Mouse (Mus musculus): ENCODE measurements around the gene Abhd16b. TPM values are rescaled to one million over a fixed set of nuclear protein-coding genes. Genes with fewer than 3 reads are reported as not detected.

Gene Abhd16b
- polyA plus RNA-seq, 1 experiment from 2014 or later = not detected

DNA sequence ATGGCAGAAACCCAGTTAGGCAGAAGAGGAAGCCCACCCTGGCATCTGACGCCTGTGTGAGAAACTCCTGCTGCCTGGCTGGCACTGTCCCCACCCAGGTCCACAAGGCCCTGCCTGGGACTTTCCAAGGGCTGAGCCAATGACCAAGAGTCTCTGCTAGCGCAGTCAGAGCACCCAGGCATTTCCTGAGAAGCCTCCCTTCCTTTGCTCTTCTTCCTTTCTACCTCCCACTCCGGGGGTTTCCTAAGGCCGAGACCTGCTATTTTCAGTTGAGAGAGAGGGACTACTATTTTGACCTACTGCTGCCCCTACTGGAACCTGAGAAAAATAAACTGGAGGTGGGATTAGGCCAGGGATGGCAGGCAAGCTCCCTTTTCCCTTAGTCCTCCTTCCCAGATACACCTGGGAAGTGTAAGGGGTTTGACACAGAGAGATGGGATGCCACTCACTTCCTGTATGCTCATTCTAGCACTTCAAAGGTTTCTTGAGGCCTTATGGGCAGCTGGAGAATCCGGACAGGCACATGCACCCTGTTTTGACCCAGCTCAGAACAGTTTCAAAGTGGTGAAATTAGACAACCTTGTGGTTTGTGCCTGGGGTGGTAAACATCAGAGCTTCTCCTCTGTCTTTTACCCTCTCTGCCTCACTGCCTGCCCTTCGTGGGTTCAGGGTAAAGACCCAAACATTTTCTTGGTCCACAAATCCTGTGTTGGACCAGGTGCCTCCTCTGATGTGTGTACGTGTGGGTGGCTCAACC is 9.3 kb upstream of the Abhd16b start:
- DNase-seq (ENCODE audit: low spot score) (peak; percentile 14), ATAC-seq (ENCODE audit: insufficient read depth, low FRiP score, low TSS enrichment) (no peak)
- WGBS = 41% methylated on average over 7 of the region's 7 CpGs
- H3K9ac ChIP-seq (ENCODE audit: low read length) = 0 out of 2 replicates have a peak overlapping the region, but pooled peaks have one; percentile 29
- no peaks in the 10 kb centered on the region for H3K36me3 ChIP-seq (ENCODE audit: control insufficient read depth, insufficient read depth, low read length)
- H3K4me3 ChIP-seq (ENCODE audit: low read depth, low read length) = no peak overlapping the region
- no peaks in the 10 kb centered on the region for H3K9me3 ChIP-seq (ENCODE audit: control insufficient read depth, low read length)
- peaks cover 19% of the 10 kb centered on the region for H3K4me1 ChIP-seq (ENCODE audit: control insufficient read depth, insufficient read depth, low read length)
- H3K27me3 ChIP-seq (ENCODE audit: control insufficient read depth, insufficient read depth, low read length) = no peaks in the 10 kb centered on the region
- H3K27ac ChIP-seq (ENCODE audit: low read depth, low read length) = no peak overlapping the region
- no peak overlapping the region for H3K4me2 ChIP-seq (ENCODE audit: low read depth)

DNA sequence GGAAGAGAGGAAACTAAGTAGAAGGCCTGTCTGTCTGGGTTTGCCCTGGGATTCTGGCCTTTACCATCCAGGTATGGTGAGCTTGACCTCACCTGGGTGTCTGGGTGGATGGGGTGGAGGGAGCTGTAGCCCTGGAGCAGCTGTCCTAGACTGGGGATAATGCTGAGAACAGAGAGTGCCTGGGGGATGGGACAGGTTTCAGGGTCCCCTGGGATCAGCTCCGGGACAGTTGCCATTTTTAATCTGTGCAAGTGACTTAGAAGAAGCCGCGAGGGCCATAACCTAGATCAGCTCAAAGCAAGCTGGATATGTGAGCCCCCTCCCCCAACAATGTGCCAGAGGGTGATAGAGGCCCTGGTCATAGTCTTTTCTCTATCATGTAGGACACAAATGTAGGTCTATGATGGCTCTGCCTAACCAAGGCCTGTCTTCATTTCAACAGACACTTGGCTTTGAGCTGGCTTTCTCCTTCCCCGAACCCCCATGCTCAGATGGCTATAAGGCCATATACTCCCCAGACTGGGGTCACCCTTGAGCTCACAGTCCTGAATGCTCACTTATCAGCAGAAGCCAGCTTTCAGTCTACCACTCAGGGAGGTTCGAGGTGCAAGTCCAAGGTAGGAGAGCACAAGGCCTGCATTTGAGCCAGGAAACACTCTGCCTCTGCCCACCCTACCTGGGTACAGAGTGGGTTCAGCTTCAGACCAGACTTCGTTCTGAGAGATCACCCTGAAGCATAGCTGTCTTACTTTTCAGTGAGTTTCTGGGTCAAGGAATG is 8.4 kb upstream of the Abhd16b start:
- Histone ChIP-seq H3K36me3 (ENCODE audit: control insufficient read depth, insufficient read depth, low read length) (no peaks in the 10 kb centered on the region), H3K4me1 (ENCODE audit: control insufficient read depth, insufficient read depth, low read length) (peaks cover 19% of the 10 kb centered on the region), H3K4me2 (ENCODE audit: low read depth) (no peak overlapping the region), H3K27ac (ENCODE audit: low read depth, low read length) (no peak overlapping the region), H3K9me3 (ENCODE audit: control insufficient read depth, low read length) (no peaks in the 10 kb centered on the region), H3K27me3 (ENCODE audit: control insufficient read depth, insufficient read depth, low read length) (no peaks in the 10 kb centered on the region), H3K4me3 (ENCODE audit: low read depth, low read length) (no peak overlapping the region), H3K9ac (ENCODE audit: low read length) (no peak overlapping the region)
- DNase-seq (ENCODE audit: low spot score) (no peak), ATAC-seq (ENCODE audit: insufficient read depth, low FRiP score, low TSS enrichment) (no peak)
- WGBS = 80% methylated on average over 6 of the region's 6 CpGs

DNA sequence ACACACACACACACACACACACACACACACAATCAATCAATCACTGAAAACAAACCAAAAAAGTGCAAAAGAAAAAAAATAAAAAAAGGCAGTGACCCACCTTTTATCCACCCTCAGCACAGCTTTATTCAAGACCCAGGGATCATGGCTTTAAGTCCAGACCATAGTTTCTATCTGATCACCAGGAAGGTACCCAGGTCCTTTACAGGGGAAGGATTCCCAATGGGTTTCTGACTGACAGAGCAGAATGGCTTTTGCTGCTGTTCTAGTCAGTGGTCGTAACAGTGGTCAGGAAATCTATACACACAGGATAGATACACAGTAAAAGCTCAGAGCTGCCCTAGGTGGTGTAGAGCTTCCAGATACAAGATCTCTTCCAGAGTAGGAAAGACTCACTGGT is 7.3 kb upstream of the Abhd16b start:
- Histone ChIP-seq H3K27ac (ENCODE audit: low read depth, low read length) (peak overlapping the region; percentile 61), H3K4me3 (ENCODE audit: low read depth, low read length) (no peak overlapping the region), H3K36me3 (ENCODE audit: control insufficient read depth, insufficient read depth, low read length) (no peaks in the 10 kb centered on the region), H3K4me1 (ENCODE audit: control insufficient read depth, insufficient read depth, low read length) (peaks cover 19% of the 10 kb centered on the region), H3K27me3 (ENCODE audit: control insufficient read depth, insufficient read depth, low read length) (no peaks in the 10 kb centered on the region), H3K9me3 (ENCODE audit: control insufficient read depth, low read length) (no peaks in the 10 kb centered on the region), H3K9ac (ENCODE audit: low read length) (no peak overlapping the region), H3K4me2 (ENCODE audit: low read depth) (no peak overlapping the region)
- WGBS = 22% methylated on average over 1 of the region's 1 CpGs
- ATAC-seq (ENCODE audit: insufficient read depth, low FRiP score, low TSS enrichment) = no peak
- no peak for DNase-seq (ENCODE audit: low spot score)

DNA sequence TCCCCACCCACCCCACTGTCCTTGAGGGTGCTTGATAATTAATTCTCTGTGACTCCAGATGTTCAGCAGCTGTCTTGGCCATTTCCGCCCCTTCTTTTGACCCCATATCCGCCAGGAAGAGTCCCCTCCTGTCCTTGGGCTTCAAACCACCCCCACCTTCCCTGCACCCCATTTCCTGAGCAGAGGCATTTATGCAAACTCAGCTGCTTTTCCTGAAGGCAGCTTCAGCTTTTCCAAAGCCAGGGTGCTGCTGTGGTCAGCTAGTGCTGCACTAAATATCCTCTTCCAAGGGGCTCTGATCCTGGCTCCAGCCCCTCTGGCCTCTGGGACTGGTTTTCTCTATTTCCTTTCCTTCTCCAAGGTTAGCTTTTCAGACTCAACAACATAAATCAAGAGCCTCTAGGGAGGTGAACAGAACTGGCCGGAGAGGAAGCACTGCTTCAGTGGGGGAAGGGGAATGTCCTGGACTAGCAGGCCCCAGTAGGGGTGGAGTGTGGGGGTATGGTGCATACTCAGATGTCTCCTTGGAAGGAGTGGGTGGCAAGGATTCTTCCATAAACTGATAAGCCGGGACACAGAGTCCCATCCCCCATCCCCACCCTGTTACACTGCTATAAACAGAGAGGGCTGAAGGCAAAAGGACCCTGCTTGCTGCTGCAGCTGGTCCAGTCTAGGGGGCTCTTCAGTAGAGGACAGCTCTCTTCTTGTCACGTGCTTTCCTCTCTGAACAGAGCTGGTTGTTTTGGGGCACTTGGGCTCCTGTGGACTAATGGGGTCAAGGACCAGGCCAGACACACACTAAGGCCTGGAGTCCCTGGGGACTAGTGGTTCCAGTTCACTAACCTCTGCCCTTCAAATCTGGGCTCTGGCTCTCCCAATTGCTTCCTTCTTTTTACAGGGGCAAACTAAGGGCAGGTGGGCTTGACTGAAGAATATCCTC is 5.4 kb upstream of the Abhd16b start:
- Histone ChIP-seq H3K9ac (ENCODE audit: low read length) (peak overlapping the region; percentile 29), H3K27ac (ENCODE audit: low read depth, low read length) (peak overlapping the region; percentile 75), H3K9me3 (ENCODE audit: control insufficient read depth, low read length) (no peaks in the 10 kb centered on the region), H3K4me1 (ENCODE audit: control insufficient read depth, insufficient read depth, low read length) (peaks cover 19% of the 10 kb centered on the region), H3K4me2 (ENCODE audit: low read depth) (peak overlapping the region; percentile 6; the same call in 1 of the 2 replicates), H3K4me3 (ENCODE audit: low read depth, low read length) (no peak overlapping the region), H3K36me3 (ENCODE audit: control insufficient read depth, insufficient read depth, low read length) (no peaks in the 10 kb centered on the region), H3K27me3 (ENCODE audit: control insufficient read depth, insufficient read depth, low read length) (no peaks in the 10 kb centered on the region)
- DNase-seq (ENCODE audit: low spot score) = peak; percentile 56
- 13% methylated on average over 5 of the region's 5 CpGs for WGBS
- ATAC-seq (ENCODE audit: insufficient read depth, low FRiP score, low TSS enrichment) = peak; percentile 50; the same call in 1 of the 2 replicates

DNA sequence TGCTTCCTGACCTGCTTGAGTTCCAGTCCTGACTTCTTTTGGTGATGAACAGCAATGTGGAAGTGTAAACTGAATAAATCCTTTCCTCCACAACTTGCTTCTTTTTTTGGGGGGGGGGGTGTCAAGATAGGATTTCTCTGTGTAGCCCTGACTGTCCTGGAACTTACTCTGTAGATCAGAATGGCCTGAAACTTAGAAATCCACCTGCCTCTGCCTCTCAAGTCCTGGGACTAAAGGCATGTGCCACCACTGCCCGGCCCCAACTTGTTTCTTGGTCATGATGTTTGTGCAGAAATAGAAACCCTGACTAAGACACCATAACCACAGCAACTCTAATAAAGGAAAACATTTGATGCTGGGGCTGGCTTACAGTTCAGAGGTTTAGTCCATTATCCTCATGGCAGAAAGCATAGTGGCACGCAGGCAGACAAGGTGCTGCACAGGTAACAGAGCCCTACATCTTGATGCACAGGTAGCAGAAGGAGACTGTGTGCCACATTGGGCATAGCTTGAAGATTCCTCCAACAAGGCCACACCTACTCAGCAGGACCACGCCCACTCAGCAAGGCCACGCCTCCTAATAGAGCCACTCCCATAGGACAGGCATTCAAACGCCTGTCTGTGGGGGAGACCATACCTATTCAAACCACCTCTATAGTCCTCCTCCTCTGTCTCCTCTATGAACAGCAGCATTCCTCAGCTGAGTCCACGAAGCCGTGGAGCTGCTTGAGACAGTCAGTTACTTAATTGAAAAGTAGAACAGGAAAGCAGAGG is 1.4 kb upstream of the Abhd16b start:
- H3K4me1 ChIP-seq (ENCODE audit: control insufficient read depth, insufficient read depth, low read length) = peaks cover 14% of the 10 kb centered on the region
- no peaks in the 10 kb centered on the region for H3K36me3 ChIP-seq (ENCODE audit: control insufficient read depth, insufficient read depth, low read length)
- no peak overlapping the region for H3K4me3 ChIP-seq (ENCODE audit: low read depth, low read length)
- 31% methylated on average over 7 of the region's 7 CpGs for WGBS
- H3K9ac ChIP-seq (ENCODE audit: low read length) = no peak overlapping the region
- no peaks in the 10 kb centered on the region for H3K9me3 ChIP-seq (ENCODE audit: control insufficient read depth, low read length)
- H3K27ac ChIP-seq (ENCODE audit: low read depth, low read length) = no peak overlapping the region
- ATAC-seq (ENCODE audit: insufficient read depth, low FRiP score, low TSS enrichment) (no peak), DNase-seq (ENCODE audit: low spot score) (no peak)
- H3K4me2 ChIP-seq (ENCODE audit: low read depth) = no peak overlapping the region
- no peaks in the 10 kb centered on the region for H3K27me3 ChIP-seq (ENCODE audit: control insufficient read depth, insufficient read depth, low read length)

DNA sequence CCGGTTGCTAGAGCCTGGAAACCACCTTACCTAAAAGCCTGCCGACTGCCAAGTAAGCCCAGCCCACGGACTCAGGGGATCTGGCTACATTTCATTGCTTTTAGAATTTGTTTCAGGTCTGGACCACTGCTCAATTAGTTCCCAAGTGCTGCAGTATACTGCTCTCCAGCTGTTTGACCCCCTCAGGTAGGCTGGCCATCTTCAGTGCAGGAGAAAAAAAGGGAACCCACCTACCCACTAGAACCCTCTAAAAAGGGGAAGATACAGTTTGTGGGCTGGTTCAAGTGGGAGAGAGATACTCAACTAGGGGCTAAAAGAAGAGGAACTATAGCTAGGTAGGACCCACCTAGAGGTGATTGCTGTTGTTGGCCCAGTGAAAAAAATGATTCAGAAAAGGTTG is 800 bp upstream of the Abhd16b start:
- Histone ChIP-seq H3K9me3 (ENCODE audit: control insufficient read depth, low read length) (no peaks in the 10 kb centered on the region), H3K4me1 (ENCODE audit: control insufficient read depth, insufficient read depth, low read length) (peaks cover 9% of the 10 kb centered on the region), H3K27ac (ENCODE audit: low read depth, low read length) (no peak overlapping the region), H3K36me3 (ENCODE audit: control insufficient read depth, insufficient read depth, low read length) (no peaks in the 10 kb centered on the region), H3K4me2 (ENCODE audit: low read depth) (no peak overlapping the region), H3K9ac (ENCODE audit: low read length) (no peak overlapping the region), H3K4me3 (ENCODE audit: low read depth, low read length) (no peak overlapping the region), H3K27me3 (ENCODE audit: control insufficient read depth, insufficient read depth, low read length) (no peaks in the 10 kb centered on the region)
- ATAC-seq (ENCODE audit: insufficient read depth, low FRiP score, low TSS enrichment) (no peak), DNase-seq (ENCODE audit: low spot score) (no peak)
- 60% methylated on average over 3 of the region's 3 CpGs for WGBS

DNA sequence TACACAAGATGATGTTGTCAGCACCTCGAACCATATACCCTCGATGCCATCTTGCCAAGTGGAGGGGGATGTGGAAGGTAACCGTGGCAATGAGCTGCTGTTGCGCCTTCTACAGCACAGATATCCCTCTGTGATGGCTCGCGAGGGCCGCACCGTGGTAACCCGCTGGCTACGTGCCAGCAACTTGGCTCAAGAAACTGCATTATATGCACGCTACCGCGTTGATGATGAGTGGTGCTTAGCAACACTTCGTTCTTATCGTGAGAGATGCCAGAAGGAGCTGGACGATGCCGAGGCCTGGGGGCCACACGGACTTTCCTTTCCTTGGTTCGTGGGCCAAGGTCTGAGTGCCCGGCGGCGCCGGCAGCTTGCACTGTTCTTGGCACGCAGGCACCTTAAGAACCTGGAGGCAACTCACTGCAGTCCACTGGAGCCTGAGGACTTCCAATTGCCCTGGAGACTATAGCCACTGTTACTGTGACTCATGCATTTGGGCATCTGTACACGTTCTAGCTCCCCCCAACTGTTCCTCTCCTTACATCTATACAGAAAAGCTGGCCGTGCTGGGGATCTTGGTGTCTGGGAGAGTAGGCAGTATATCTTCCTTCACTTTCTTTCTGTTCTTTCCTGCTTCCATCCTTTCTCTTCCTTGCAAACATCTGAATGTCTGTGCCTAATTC is 1.4 kb downstream of the Abhd16b start:
- peaks cover 8% of the 10 kb centered on the region for H3K4me1 ChIP-seq (ENCODE audit: control insufficient read depth, insufficient read depth, low read length)
- 84% methylated on average over 26 of the region's 26 CpGs for WGBS

More for the DNA sequence above, 1.4 kb downstream of the Abhd16b start:
- Histone ChIP-seq H3K36me3 (ENCODE audit: control insufficient read depth, insufficient read depth, low read length) (no peaks in the 10 kb centered on the region), H3K27me3 (ENCODE audit: control insufficient read depth, insufficient read depth, low read length) (no peaks in the 10 kb centered on the region), H3K9ac (ENCODE audit: low read length) (no peak overlapping the region), H3K27ac (ENCODE audit: low read depth, low read length) (no peak overlapping the region), H3K4me2 (ENCODE audit: low read depth) (no peak overlapping the region), H3K9me3 (ENCODE audit: control insufficient read depth, low read length) (no peaks in the 10 kb centered on the region), H3K4me3 (ENCODE audit: low read depth, low read length) (no peak overlapping the region)
- DNase-seq (ENCODE audit: low spot score) (no peak), ATAC-seq (ENCODE audit: insufficient read depth, low FRiP score, low TSS enrichment) (no peak)

Data from neural tube, embryonic 11.5 days (tissue).